ENCODE assay signal across 21 mouse cellular contexts in the genomic region with DNA sequence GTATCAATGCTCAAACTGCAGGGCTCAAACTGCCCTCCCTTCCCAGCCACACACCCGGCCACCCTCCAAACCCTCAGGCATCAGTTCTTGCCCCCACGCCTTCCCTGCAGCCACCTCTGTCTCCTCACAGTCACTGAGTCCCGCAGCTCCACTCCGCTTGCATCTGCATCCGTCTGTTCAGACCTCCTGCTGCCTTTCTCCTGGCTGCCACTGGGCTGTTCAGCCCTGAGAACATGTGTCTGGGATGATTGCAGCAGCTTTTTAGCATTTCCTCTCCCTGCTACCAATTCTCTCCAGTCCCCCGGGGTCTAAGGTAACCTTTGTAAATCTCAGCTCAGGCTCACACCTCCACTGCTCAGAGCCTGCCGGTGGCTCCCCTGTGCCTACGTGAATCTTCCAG.
DNase-seq lines count a peak whose midpoint lies in the region; ATAC-seq and TF ChIP-seq lines count a peak whose summit lies in the region.
"Had no signal": no experiment of that assay in that cellular context is flagged by ENCODE, and none has a peak within 500 bp of the region (broad histone marks: within the 10 kb centered on the region; RNA-seq: fewer than 3 reads in every experiment).

No protein-coding gene starts in this region.

- H3K9ac ChIP-seq in hindbrain, embryonic 15.5 days, result no peak overlapping the region
- no peak overlapping the region for H3K9ac ChIP-seq in forebrain, embryonic 16.5 days (replicated peaks; ENCODE audit: low read depth, low read length)
- no peak overlapping the region for H3K9ac ChIP-seq in midbrain, postnatal 0 days (replicated peaks; ENCODE audit: low read length, poor library complexity, severe bottlenecking)
- H3K9ac ChIP-seq: embryonic facial prominence, embryonic 12.5 days; limb, embryonic 12.5 days; liver, postnatal 0 days; midbrain, embryonic 12.5 days had no signal

- peak overlapping the region; percentile 58 for H3K27ac ChIP-seq in hindbrain, embryonic 15.5 days (replicated peaks)
- H3K27ac ChIP-seq in hindbrain, embryonic 10.5 days, result no peak overlapping the region
- H3K27ac ChIP-seq in forebrain, embryonic 16.5 days (ENCODE audit: low read length), result no peak overlapping the region
- H3K27ac ChIP-seq in midbrain, postnatal 0 days (ENCODE audit: low read depth, low read length), result 0 out of 2 replicates have a peak overlapping the region, but pooled peaks have one; percentile 12
- H3K27ac ChIP-seq: embryonic facial prominence, embryonic 12.5 days; layer of hippocampus, adult 2 months; limb, embryonic 12.5 days; midbrain, embryonic 12.5 days had no signal

- peak; percentile 35 for TF ChIP-seq CTCF in midbrain, postnatal 0 days (IDR thresholded peaks at IDR 0.05)

- H3K9me3 ChIP-seq in hindbrain, embryonic 15.5 days, result no peaks in the 10 kb centered on the region
- no peaks in the 10 kb centered on the region for H3K9me3 ChIP-seq in hindbrain, embryonic 10.5 days
- no peaks in the 10 kb centered on the region for H3K9me3 ChIP-seq in forebrain, embryonic 16.5 days (ENCODE audit: control insufficient read depth, low read length)
- no peaks in the 10 kb centered on the region for H3K9me3 ChIP-seq in midbrain, postnatal 0 days (ENCODE audit: low read length)
- H3K9me3 ChIP-seq: embryonic facial prominence, embryonic 12.5 days; limb, embryonic 12.5 days; midbrain, embryonic 12.5 days had no signal

- H3K4me1 ChIP-seq in hindbrain, embryonic 15.5 days (replicated peaks), result peaks cover 35% of the 10 kb centered on the region
- H3K4me1 ChIP-seq in hindbrain, embryonic 10.5 days (replicated peaks), result peaks cover 25% of the 10 kb centered on the region
- peaks cover 5% of the 10 kb centered on the region for H3K4me1 ChIP-seq in forebrain, embryonic 16.5 days (replicated peaks; ENCODE audit: control insufficient read depth, insufficient read depth, low read length)
- H3K4me1 ChIP-seq in midbrain, postnatal 0 days (ENCODE audit: insufficient read depth, low read length), result peaks cover 6% of the 10 kb centered on the region; the same call in 1 of the 2 replicates
- H3K4me1 ChIP-seq: embryonic facial prominence, embryonic 12.5 days had no signal

- H3K4me3 ChIP-seq in hindbrain, embryonic 15.5 days, result no peak overlapping the region
- H3K4me3 ChIP-seq in hindbrain, embryonic 10.5 days, result no peak overlapping the region
- no peak overlapping the region for H3K4me3 ChIP-seq in forebrain, embryonic 16.5 days (replicated peaks; ENCODE audit: low read length)
- no peak overlapping the region for H3K4me3 ChIP-seq in midbrain, postnatal 0 days (ENCODE audit: low read depth, low read length)
- H3K4me3 ChIP-seq: embryonic facial prominence, embryonic 12.5 days; layer of hippocampus, adult 2 months; limb, embryonic 12.5 days; midbrain, embryonic 12.5 days had no signal

- H3K4me2 ChIP-seq in hindbrain, embryonic 15.5 days, result no peak overlapping the region
- H3K4me2 ChIP-seq in forebrain, embryonic 16.5 days (ENCODE audit: low read length), result no peak overlapping the region
- H3K4me2 ChIP-seq in midbrain, postnatal 0 days (ENCODE audit: low read depth, low read length, poor library complexity, severe bottlenecking), result no peak overlapping the region
- H3K4me2 ChIP-seq: embryonic facial prominence, embryonic 12.5 days; limb, embryonic 12.5 days; liver, embryonic 11.5 days; midbrain, embryonic 12.5 days had no signal

- peak; percentile 18 for DNase-seq in cerebellum, adult 11-12 months
- DNase-seq in cerebellum, adult 9-11 months, result no peak
- DNase-seq in hindbrain, embryonic 10.5 days (ENCODE audit: low spot score), result no peak
- peak; percentile 50 for DNase-seq in midbrain, postnatal 0 days (ENCODE audit: low spot score)
- DNase-seq in spleen, adult 12 weeks (ENCODE audit: low spot score), result no peak
- DNase-seq in lung, postnatal 4 days, result no peak
- DNase-seq: adrenal gland, postnatal 25 days; cerebellum, adult 11 months; cerebellum, postnatal 14 days; layer of hippocampus, postnatal 36 days; liver, postnatal 0 days; thymus, postnatal 14 days had no signal

- no peak for ATAC-seq in hindbrain, embryonic 15.5 days (ENCODE audit: low FRiP score, low read depth)
- peak; percentile 27; the same call in 1 of the 2 replicates for ATAC-seq in forebrain, embryonic 16.5 days
- no peak; the same call in 1 of the 2 replicates for ATAC-seq in midbrain, postnatal 0 days (ENCODE audit: low FRiP score)
- ATAC-seq: intestine, postnatal 0 days; liver, postnatal 0 days; lung, postnatal 0 days had no signal

- no peaks in the 10 kb centered on the region for H3K27me3 ChIP-seq in hindbrain, embryonic 15.5 days
- no peaks in the 10 kb centered on the region for H3K27me3 ChIP-seq in hindbrain, embryonic 10.5 days (ENCODE audit: insufficient read depth, poor library complexity, severe bottlenecking)
- no peaks in the 10 kb centered on the region for H3K27me3 ChIP-seq in forebrain, embryonic 16.5 days (replicated peaks; ENCODE audit: control insufficient read depth, insufficient read depth, low read length)
- no peaks in the 10 kb centered on the region for H3K27me3 ChIP-seq in midbrain, postnatal 0 days (ENCODE audit: insufficient read depth, low read length)
- H3K27me3 ChIP-seq: embryonic facial prominence, embryonic 12.5 days; limb, embryonic 12.5 days; midbrain, embryonic 12.5 days had no signal

- 34% methylated on average over 8 of the region's 8 CpGs for WGBS in hindbrain, embryonic 15.5 days
- WGBS in hindbrain, embryonic 10.5 days, result 48% methylated on average over 8 of the region's 8 CpGs
- 57% methylated on average over 8 of the region's 8 CpGs for WGBS in forebrain, embryonic 16.5 days
- 39% methylated on average over 8 of the region's 8 CpGs for WGBS in midbrain, postnatal 0 days

- H3K36me3 ChIP-seq in hindbrain, embryonic 15.5 days, result no peaks in the 10 kb centered on the region
- no peaks in the 10 kb centered on the region for H3K36me3 ChIP-seq in hindbrain, embryonic 10.5 days
- no peaks in the 10 kb centered on the region for H3K36me3 ChIP-seq in forebrain, embryonic 16.5 days (ENCODE audit: control insufficient read depth, insufficient read depth)
- no peaks in the 10 kb centered on the region for H3K36me3 ChIP-seq in midbrain, postnatal 0 days (ENCODE audit: insufficient read depth, low read length)
- H3K36me3 ChIP-seq: embryonic facial prominence, embryonic 12.5 days; limb, embryonic 12.5 days; midbrain, embryonic 12.5 days had no signal

Comparison
In these comparisons a context has a peak if more than half of its experiments do, and no peak if none do; other contexts are left out.
1. DNase-seq: peak in cerebellum, adult 11-12 months (single experiment) and midbrain, postnatal 0 days (single experiment); none in cerebellum, adult 9-11 months (single experiment), hindbrain, embryonic 10.5 days (single experiment), spleen, adult 12 weeks (single experiment) and lung, postnatal 4 days (0 of 2).
2. H3K27ac ChIP-seq: peak in hindbrain, embryonic 15.5 days (single experiment) and midbrain, postnatal 0 days (single experiment); none in hindbrain, embryonic 10.5 days (single experiment) and forebrain, embryonic 16.5 days (single experiment).